Mouse (Mus musculus) E14TG2a.4 (cell line): ENCODE measurements around the gene Clrn3.

ENCODE experiments used
- CTCF ChIP-seq: conservative IDR thresholded peaks from 2 replicates; pipeline ENCODE4 v1.5.1; 2014; ENCODE audit warnings: low read length
- NANOG ChIP-seq: IDR thresholded peaks from 2 replicates; pipeline ENCODE4 v1.6.1; 2014; ENCODE audit warnings: borderline replicate concordance, low read length, mixed read lengths

DNA sequence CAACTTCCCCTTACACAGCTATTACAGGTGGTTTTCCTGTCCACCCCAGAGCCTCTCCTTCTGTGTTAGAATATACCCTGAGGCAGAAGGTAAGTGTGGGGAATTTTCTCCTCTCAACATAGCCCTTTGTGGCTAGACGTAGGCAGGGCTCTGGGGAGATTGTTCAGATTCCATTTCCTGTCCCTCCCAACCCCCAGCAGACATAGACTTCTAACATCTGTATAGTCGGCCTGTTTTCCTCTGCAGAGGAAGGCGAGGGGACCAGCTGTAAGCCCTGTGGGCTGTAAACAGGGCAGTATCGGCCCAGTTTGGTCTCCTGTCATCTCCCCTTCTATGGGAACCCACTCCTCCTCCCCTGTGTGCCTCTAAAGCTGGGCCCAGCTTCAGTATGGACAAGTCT, 11.3 kb downstream of the Clrn3 start:
- TF ChIP-seq CTCF (no peak), NANOG (no peak)
